Mouse (Mus musculus): ENCODE measurements around the gene Acacb. TPM values are rescaled to one million over a fixed set of nuclear protein-coding genes. Genes with fewer than 3 reads are reported as not detected.

Acacb gene
- polyA plus RNA-seq, 1 experiment: 0.48 TPM

DNA sequence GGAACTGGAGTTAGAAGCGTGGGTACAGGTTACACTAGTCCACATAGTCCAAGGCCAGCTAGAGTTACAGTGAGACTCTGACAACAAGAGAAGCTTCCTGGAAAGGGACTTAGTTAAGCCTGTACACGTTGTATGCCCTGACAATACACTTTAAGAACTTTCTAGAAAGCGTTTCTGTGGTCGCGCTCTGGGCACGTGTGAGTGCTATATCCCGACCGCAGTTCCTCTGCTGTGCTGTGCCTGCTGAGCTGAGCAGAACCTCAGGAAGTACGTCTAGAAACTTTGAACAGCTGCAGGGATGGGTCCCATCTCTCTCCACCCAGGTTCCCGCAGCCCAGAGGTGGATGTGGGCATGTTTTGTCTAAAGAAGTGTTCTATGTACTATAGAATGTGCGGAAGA is 47.8 kb downstream of the Acacb start:
- no peaks in the 10 kb centered on the region for H3K9me3 ChIP-seq
- H3K27me3 ChIP-seq (replicated peaks): peaks cover 25% of the 10 kb centered on the region
- no peaks in the 10 kb centered on the region for H3K36me3 ChIP-seq (replicated peaks; ENCODE audit: low read length)
- no peak overlapping the region for H3K4me3 ChIP-seq (replicated peaks)
- H3K4me1 ChIP-seq: peaks cover 10% of the 10 kb centered on the region
- TF ChIP-seq FLI1 (IDR thresholded peaks at IDR 0.05; ENCODE audit: low read length): no peak
- no peak for TF ChIP-seq GATA1 (IDR thresholded peaks at IDR 0.05; ENCODE audit: borderline replicate concordance, low read length)

DNA sequence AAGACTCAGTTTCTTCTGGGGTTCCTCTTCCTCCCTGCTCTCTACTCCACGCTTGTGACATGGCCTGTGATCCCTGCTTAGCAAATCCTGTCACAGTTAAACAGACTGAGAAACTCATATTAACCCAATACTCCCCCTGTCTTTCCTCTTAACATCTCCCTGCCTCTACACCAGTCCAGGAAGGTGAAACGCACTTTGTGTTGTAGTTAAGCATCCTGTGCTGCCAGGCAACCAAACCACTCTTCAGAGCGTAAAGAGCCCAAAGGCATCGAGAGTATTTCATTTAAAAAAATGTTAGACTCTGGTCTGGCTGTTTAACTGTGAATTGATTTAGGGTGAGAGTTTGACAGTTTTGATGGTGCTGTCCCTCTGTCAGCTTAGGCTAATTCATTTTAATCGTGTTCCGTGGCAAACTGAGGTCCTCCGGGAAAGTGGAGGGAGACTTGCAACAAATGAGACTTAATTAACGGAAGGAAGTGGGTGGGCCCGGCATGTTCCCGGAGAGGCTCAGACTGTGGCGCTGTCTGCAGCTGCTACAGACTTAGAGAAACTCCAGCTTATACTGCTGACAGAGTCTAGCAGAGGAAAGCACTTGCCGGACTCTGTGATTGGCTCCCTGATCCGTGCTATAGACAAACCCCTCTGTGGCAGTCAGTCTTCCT is 52.9 kb downstream of the Acacb start:
- TF ChIP-seq GATA1 (IDR thresholded peaks at IDR 0.05; ENCODE audit: borderline replicate concordance, low read length): no peak
- no peak for TF ChIP-seq FLI1 (IDR thresholded peaks at IDR 0.05; ENCODE audit: low read length)
- Histone ChIP-seq H3K4me3 (replicated peaks) (peak overlapping the region; percentile 50), H3K36me3 (replicated peaks; ENCODE audit: low read length) (no peaks in the 10 kb centered on the region), H3K27me3 (replicated peaks) (peaks cover 36% of the 10 kb centered on the region), H3K9me3 (no peaks in the 10 kb centered on the region), H3K4me1 (peaks cover 19% of the 10 kb centered on the region)

DNA sequence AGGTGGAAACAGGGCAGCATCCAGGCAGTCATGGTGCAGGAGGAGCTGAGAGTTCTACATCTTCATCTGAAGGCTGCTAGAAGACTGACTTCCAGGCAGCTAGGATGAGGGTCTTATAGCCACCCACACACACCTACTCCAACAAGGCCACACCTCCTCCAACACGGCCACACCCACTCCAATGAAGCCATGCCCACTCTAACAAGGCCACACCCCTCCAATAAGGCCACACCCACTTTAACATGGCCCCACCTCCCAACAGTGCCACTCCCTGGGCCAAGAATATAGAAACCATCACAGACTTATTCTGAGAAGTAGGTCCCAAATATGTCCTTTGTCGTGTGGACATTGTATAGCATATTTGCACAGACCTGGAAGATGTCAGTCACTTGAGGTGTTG is 59.8 kb downstream of the Acacb start:
- no peak for TF ChIP-seq GATA1 (IDR thresholded peaks at IDR 0.05; ENCODE audit: borderline replicate concordance, low read length)
- no peak for TF ChIP-seq FLI1 (IDR thresholded peaks at IDR 0.05; ENCODE audit: low read length)
- no peaks in the 10 kb centered on the region for H3K36me3 ChIP-seq (replicated peaks; ENCODE audit: low read length)
- no peaks in the 10 kb centered on the region; the same call in 1 of the 2 replicates for H3K4me1 ChIP-seq
- peaks cover 23% of the 10 kb centered on the region for H3K27me3 ChIP-seq (replicated peaks)
- H3K4me3 ChIP-seq (replicated peaks): no peak overlapping the region
- H3K9me3 ChIP-seq: no peaks in the 10 kb centered on the region

DNA sequence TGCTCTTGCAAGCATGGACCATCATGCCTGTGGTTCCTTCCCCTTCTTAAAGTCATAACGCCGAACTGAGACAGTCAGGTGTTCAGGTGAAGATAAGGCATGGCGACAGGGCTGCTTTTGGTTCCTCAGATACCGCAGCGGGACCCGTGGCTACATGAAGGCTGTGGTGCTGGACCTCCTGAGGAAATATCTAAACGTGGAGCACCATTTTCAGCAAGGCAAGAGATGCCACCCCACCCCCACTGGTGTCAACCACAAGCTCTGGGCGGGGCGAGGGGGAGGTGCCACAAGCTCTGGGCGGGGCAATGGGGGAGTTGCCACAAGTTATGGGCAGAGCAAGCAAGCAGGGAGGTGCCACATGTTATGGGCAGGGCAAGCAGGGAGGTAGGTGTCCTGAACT is 66.8 kb downstream of the Acacb start:
- H3K9me3 ChIP-seq: no peaks in the 10 kb centered on the region
- H3K27me3 ChIP-seq (replicated peaks): peaks cover 13% of the 10 kb centered on the region
- TF ChIP-seq GATA1 (IDR thresholded peaks at IDR 0.05; ENCODE audit: borderline replicate concordance, low read length) (no peak), FLI1 (IDR thresholded peaks at IDR 0.05; ENCODE audit: low read length) (no peak)
- H3K4me3 ChIP-seq (replicated peaks): no peak overlapping the region
- H3K36me3 ChIP-seq (replicated peaks; ENCODE audit: low read length): no peaks in the 10 kb centered on the region
- peaks cover 7% of the 10 kb centered on the region for H3K4me1 ChIP-seq

DNA sequence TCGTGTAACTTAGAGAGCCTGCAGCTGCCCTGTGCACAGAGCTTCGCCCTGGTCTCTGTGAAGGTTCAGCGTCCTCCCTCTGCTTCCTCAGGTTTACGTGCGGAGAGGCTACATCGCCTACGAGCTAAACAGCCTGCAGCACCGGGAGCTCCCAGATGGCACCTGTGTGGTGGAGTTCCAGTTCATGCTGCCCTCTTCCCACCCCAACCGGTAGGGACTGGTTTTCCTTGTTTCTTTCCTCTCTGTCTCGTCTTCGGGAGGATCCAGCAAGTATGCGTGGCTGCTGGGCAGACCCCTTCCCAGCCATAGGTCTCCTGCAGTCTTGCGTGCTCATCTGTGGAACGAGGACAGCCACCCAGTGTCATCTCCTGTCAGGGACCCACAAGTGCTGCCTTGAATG is 72.4 kb downstream of the Acacb start:
- H3K4me1 ChIP-seq: no peaks in the 10 kb centered on the region
- no peaks in the 10 kb centered on the region for H3K36me3 ChIP-seq (replicated peaks; ENCODE audit: low read length)
- TF ChIP-seq GATA1 (IDR thresholded peaks at IDR 0.05; ENCODE audit: borderline replicate concordance, low read length): no peak
- no peak for TF ChIP-seq FLI1 (IDR thresholded peaks at IDR 0.05; ENCODE audit: low read length)
- peaks cover 17% of the 10 kb centered on the region for H3K27me3 ChIP-seq (replicated peaks)
- peaks cover 5% of the 10 kb centered on the region for H3K9me3 ChIP-seq
- H3K4me3 ChIP-seq (replicated peaks): no peak overlapping the region

DNA sequence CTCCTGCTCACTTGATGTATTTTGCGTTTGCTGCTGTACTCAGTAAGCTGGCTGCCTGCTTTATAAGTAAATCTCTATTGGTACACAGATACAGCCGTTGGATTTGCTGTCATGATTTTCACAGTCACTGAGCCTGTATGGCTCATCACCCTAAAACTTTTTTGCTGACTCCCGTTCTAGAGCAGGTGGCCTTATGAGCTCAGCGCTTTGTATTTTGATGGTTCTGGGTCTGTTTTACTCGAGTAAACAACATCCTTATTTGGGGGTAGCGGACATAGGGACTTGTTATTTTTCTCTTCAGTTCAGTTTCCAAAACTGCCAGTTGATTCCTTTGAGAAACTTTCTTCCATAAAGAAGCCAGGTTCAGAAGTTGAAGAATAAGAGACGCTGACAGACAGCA is 79.7 kb downstream of the Acacb start:
- peaks cover 11% of the 10 kb centered on the region for H3K27me3 ChIP-seq (replicated peaks)
- H3K9me3 ChIP-seq: peaks cover 29% of the 10 kb centered on the region
- no peak overlapping the region for H3K4me3 ChIP-seq (replicated peaks)
- H3K4me1 ChIP-seq: no peaks in the 10 kb centered on the region
- TF ChIP-seq GATA1 (IDR thresholded peaks at IDR 0.05; ENCODE audit: borderline replicate concordance, low read length) (no peak), FLI1 (IDR thresholded peaks at IDR 0.05; ENCODE audit: low read length) (no peak)
- H3K36me3 ChIP-seq (replicated peaks; ENCODE audit: low read length): no peaks in the 10 kb centered on the region

DNA sequence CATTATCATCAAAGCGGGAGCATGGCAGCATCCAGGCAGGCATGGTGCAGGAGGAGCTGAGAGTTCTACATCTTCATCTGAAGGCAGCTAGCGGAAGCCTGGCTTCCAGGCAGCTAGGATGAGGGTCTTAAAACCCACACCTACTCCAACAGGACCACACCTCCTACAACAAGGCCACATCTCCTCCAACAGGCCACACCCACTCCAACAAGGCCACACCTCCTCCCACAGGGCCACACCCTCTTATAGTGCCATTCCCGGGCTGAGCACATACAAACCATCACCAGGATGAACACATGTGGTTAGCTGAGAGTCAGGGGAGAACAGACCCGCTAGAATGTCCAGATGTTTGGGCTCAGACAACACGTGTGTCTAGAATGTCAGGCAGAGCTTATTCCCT is 82.6 kb downstream of the Acacb start:
- H3K9me3 ChIP-seq: peaks cover 26% of the 10 kb centered on the region
- TF ChIP-seq FLI1 (IDR thresholded peaks at IDR 0.05; ENCODE audit: low read length) (no peak), GATA1 (IDR thresholded peaks at IDR 0.05; ENCODE audit: borderline replicate concordance, low read length) (no peak)
- no peaks in the 10 kb centered on the region for H3K4me1 ChIP-seq
- H3K36me3 ChIP-seq (replicated peaks; ENCODE audit: low read length): no peaks in the 10 kb centered on the region
- H3K4me3 ChIP-seq (replicated peaks): no peak overlapping the region
- peaks cover 14% of the 10 kb centered on the region for H3K27me3 ChIP-seq (replicated peaks)

DNA sequence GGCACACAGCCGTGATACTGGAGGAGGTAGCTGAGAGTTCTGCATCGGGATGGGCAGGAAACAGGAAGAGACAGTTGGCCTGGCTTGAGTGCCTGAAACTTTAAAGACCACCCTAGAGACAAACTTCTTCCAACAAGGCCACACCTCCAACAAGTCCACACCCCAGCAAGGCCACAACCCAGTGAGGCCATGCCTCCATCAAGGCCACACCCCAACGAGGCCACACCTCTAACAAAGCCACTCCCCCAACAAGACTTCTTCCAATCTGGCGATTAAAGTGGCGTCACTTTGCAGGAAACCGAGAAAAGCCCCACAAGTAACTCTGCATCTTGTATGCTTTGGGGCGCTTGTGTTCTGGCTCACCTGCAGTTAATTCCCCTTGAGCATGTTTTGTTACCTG is 92.6 kb downstream of the Acacb start:
- Histone ChIP-seq H3K36me3 (replicated peaks; ENCODE audit: low read length) (no peaks in the 10 kb centered on the region), H3K9me3 (no peaks in the 10 kb centered on the region), H3K4me1 (no peaks in the 10 kb centered on the region), H3K27me3 (replicated peaks) (peaks cover 34% of the 10 kb centered on the region), H3K4me3 (replicated peaks) (no peak overlapping the region)
- TF ChIP-seq GATA1 (IDR thresholded peaks at IDR 0.05; ENCODE audit: borderline replicate concordance, low read length) (no peak), FLI1 (IDR thresholded peaks at IDR 0.05; ENCODE audit: low read length) (no peak)

DNA sequence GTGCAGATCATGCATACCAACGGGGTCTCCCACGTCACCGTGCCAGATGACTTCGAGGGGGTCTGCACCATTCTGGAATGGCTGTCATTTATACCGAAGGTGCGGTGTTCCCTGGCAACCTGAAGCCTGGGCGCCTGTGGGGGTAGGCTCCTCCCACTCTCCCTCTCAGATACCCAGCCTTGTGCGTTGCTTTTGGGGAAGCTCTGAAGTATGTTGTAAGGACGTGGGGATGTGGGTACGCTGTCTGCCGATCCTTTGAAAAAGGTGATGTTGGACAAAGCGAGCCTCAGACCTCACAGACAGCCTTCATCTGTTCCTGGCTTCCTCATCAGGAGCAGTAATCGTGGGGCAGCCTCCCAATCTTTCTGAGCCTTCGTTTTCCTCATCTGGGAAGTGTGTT is 93.4 kb downstream of the Acacb start:
- Histone ChIP-seq H3K4me3 (replicated peaks) (no peak overlapping the region), H3K4me1 (no peaks in the 10 kb centered on the region), H3K9me3 (no peaks in the 10 kb centered on the region), H3K27me3 (replicated peaks) (peaks cover 36% of the 10 kb centered on the region), H3K36me3 (replicated peaks; ENCODE audit: low read length) (no peaks in the 10 kb centered on the region)
- TF ChIP-seq FLI1 (IDR thresholded peaks at IDR 0.05; ENCODE audit: low read length) (no peak), GATA1 (IDR thresholded peaks at IDR 0.05; ENCODE audit: borderline replicate concordance, low read length) (no peak)

DNA sequence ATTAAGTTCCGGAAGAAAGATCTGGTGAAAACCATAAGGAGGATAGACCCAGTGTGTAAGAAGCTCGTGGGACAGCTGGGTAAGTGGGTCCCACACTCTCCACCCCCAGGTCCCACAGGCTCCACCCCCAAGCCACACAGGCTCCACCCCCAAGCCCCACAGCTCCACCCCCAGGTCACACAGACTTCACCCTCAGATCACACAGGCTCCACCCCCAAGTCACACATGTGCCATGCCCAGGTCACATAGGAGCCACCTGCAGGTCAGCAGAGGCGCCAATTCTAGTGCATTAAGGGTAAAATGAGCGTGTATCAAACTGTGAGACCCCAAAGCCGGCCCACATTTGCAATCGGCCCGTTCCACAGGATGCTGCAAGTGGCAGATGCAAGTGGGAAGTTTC is 100.1 kb downstream of the Acacb start:
- no peak for TF ChIP-seq FLI1 (IDR thresholded peaks at IDR 0.05; ENCODE audit: low read length)
- no peak for TF ChIP-seq GATA1 (IDR thresholded peaks at IDR 0.05; ENCODE audit: borderline replicate concordance, low read length)

More for the DNA sequence above, 100.1 kb downstream of the Acacb start:
- Histone ChIP-seq H3K4me3 (replicated peaks) (no peak overlapping the region), H3K27me3 (replicated peaks) (peaks cover 27% of the 10 kb centered on the region), H3K4me1 (peaks cover 7% of the 10 kb centered on the region; the same call in 1 of the 2 replicates), H3K9me3 (no peaks in the 10 kb centered on the region), H3K36me3 (replicated peaks; ENCODE audit: low read length) (no peaks in the 10 kb centered on the region)
